ENCODE assay signal across 25 mouse cellular contexts in genomic region chr5:106753289-106753688, GRCm38 (mm10).
"Had no signal": no experiment of that assay in that cellular context is flagged by ENCODE, and none has a peak within 500 bp of the region (broad histone marks: within the 10 kb centered on the region; RNA-seq: fewer than 3 reads in every experiment).

No protein-coding gene starts in this region.

- H3K27ac ChIP-seq: heart, adult 2 months; heart, embryonic 13.5 days; heart, embryonic 15.5 days; hindbrain, embryonic 13.5 days; hindbrain, embryonic 15.5 days; hindbrain, postnatal 0 days; kidney, postnatal 0 days; left cerebral cortex, adult 2 months; limb, embryonic 10.5 days; limb, embryonic 12.5 days; liver, embryonic 13.5 days; liver, embryonic 15.5 days had no signal

- ATAC-seq: hindbrain, postnatal 0 days; intestine, embryonic 16.5 days had no signal

- H3K27me3 ChIP-seq: hindbrain, embryonic 15.5 days had no signal

- H3K36me3 ChIP-seq: heart, embryonic 13.5 days; heart, embryonic 15.5 days; hindbrain, embryonic 13.5 days; hindbrain, embryonic 15.5 days; limb, embryonic 10.5 days; limb, embryonic 12.5 days; liver, embryonic 13.5 days; liver, embryonic 15.5 days had no signal

- DNase-seq: gastrocnemius, postnatal 14 days; gastrocnemius, postnatal 36 days; heart, adult 11 months; heart, adult 2 months; heart, postnatal 14 days; heart, postnatal 36 days; kidney, adult 2 months; kidney, adult 9 months; kidney, postnatal 14 days; kidney, postnatal 36 days; liver; liver, embryonic 13.5 days had no signal

- H3K9me3 ChIP-seq: heart, embryonic 13.5 days; heart, embryonic 15.5 days; hindbrain, embryonic 13.5 days; hindbrain, embryonic 15.5 days; limb, embryonic 10.5 days; limb, embryonic 12.5 days; liver, embryonic 13.5 days; liver, embryonic 15.5 days had no signal

- H3K4me3 ChIP-seq: heart, adult 2 months; heart, embryonic 13.5 days; heart, embryonic 15.5 days; hindbrain, embryonic 13.5 days; hindbrain, embryonic 15.5 days; left cerebral cortex, adult 2 months; limb, embryonic 10.5 days; limb, embryonic 12.5 days; liver, embryonic 13.5 days; liver, embryonic 15.5 days had no signal

- H3K9ac ChIP-seq: heart, embryonic 13.5 days; heart, embryonic 15.5 days; hindbrain, embryonic 13.5 days; hindbrain, embryonic 15.5 days; limb, embryonic 12.5 days; liver, embryonic 13.5 days; liver, embryonic 15.5 days had no signal

- H3K4me2 ChIP-seq: heart, embryonic 11.5 days; heart, embryonic 13.5 days; heart, embryonic 15.5 days; hindbrain, embryonic 13.5 days; hindbrain, embryonic 15.5 days; limb, embryonic 12.5 days; liver, embryonic 11.5 days; liver, embryonic 13.5 days; liver, embryonic 15.5 days had no signal
